Mouse (Mus musculus): ENCODE results near the gene Gpr107. TPM values are rescaled to one million over a fixed set of nuclear protein-coding genes. Genes with fewer than 3 reads are reported as not detected.

Gene Gpr107
- polyA plus RNA-seq, 1 experiment from 2014 or later, result 28.7 TPM

DNA sequence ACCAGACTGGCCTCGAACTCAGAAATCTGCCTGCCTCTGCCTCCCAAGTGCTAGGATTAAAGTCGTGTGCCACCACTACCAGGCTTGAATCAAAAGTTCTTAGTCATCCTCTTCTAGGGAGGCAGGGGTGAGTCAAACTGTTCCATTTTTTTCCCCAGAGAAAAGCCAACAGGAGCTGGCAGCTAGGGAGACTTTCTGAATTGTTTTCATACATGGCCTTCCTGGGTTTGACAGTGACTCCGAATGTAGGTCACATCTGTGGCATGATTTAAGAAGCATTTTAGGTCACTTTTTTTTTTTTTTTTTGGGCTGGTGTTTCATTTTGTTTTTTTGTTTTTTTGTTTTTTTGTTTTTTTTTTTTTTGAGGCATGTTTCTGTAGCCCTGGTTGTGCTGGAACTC is 33.9 kb upstream of the Gpr107 start:
- peaks cover 12% of the 10 kb centered on the region; the same call in 1 of the 2 replicates for H3K36me3 ChIP-seq (replicated peaks)
- H3K4me1 ChIP-seq, result peaks cover 29% of the 10 kb centered on the region
- WGBS, result 92% methylated on average over 3 of the region's 3 CpGs
- no peak overlapping the region for H3K4me3 ChIP-seq
- DNase-seq (ENCODE audit: low spot score), result no peak
- H3K27ac ChIP-seq (replicated peaks), result no peak overlapping the region
- H3K27me3 ChIP-seq (replicated peaks; ENCODE audit: low read depth, poor library complexity, severe bottlenecking), result no peaks in the 10 kb centered on the region
- H3K9me3 ChIP-seq, result peaks cover 6% of the 10 kb centered on the region; the same call in 1 of the 2 replicates

GRCm38 (mm10) chr2:31118639-31119380 is 33.3 kb upstream of the Gpr107 start:
- no peak overlapping the region for H3K27ac ChIP-seq (replicated peaks)
- DNase-seq (ENCODE audit: low spot score), result no peak

GRCm38 (mm10) chr2:31119795-31120194 is 32.3 kb upstream of the Gpr107 start:
- no peaks in the 10 kb centered on the region for H3K9me3 ChIP-seq
- no peak overlapping the region for H3K4me3 ChIP-seq
- H3K36me3 ChIP-seq (replicated peaks), result 0 out of 2 replicates have a peak, but pooled peaks cover 12% of the 10 kb centered on the region
- 78% methylated on average over 13 of the region's 13 CpGs for whole genome bisulfite sequencing
- no peak overlapping the region for H3K27ac ChIP-seq (replicated peaks)
- no peaks in the 10 kb centered on the region for H3K27me3 ChIP-seq (replicated peaks; ENCODE audit: low read depth, poor library complexity, severe bottlenecking)
- H3K4me1 ChIP-seq, result peaks cover 36% of the 10 kb centered on the region
- DNase-seq (ENCODE audit: low spot score), result no peak

More at GRCm38 (mm10) chr2:31118639-31119380, 33.3 kb upstream of the Gpr107 start:
- H3K36me3 ChIP-seq (replicated peaks), result peaks cover 12% of the 10 kb centered on the region; the same call in 1 of the 2 replicates
- peaks cover 5% of the 10 kb centered on the region; the same call in 1 of the 2 replicates for H3K9me3 ChIP-seq
- H3K27me3 ChIP-seq (replicated peaks; ENCODE audit: low read depth, poor library complexity, severe bottlenecking), result no peaks in the 10 kb centered on the region
- 92% methylated on average over 10 of the region's 10 CpGs for WGBS
- no peak overlapping the region for H3K4me3 ChIP-seq
- peaks cover 29% of the 10 kb centered on the region for H3K4me1 ChIP-seq

GRCm38 (mm10) chr2:31121131-31121693 is 30.9 kb upstream of the Gpr107 start:
- no peaks in the 10 kb centered on the region for H3K27me3 ChIP-seq (replicated peaks; ENCODE audit: low read depth, poor library complexity, severe bottlenecking)
- 0 out of 2 replicates have a peak, but pooled peaks cover 12% of the 10 kb centered on the region for H3K36me3 ChIP-seq (replicated peaks)
- no peak overlapping the region for H3K4me3 ChIP-seq
- no peak for DNase-seq (ENCODE audit: low spot score)
- no peaks in the 10 kb centered on the region for H3K9me3 ChIP-seq
- no peak overlapping the region for H3K27ac ChIP-seq (replicated peaks)
- 76% methylated on average over 7 of the region's 7 CpGs for WGBS
- peaks cover 24% of the 10 kb centered on the region for H3K4me1 ChIP-seq

DNA sequence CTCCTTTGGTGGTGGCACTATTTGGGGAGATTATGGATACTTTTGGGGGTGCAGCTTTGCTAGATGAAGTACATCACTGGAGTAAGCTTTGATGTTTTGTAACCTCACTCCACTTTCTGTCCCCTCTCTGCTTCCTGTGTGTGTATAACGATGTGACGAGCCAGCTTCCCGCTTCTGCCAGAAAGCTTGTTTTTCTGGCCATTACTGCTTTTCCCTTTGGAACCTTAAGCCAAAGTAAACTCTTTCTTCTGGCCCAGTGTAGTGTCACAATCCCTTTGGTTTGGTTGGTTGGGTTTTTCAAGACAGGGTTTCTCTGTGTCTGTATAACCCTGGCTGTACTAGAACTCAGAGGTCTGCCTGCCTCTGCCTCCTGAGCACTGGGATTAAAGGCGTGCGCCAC is 29.3 kb upstream of the Gpr107 start:
- no peak for DNase-seq (ENCODE audit: low spot score)
- H3K36me3 ChIP-seq (replicated peaks), result 0 out of 2 replicates have a peak, but pooled peaks cover 3% of the 10 kb centered on the region
- peaks cover 28% of the 10 kb centered on the region for H3K4me1 ChIP-seq
- H3K9me3 ChIP-seq, result no peaks in the 10 kb centered on the region
- H3K27ac ChIP-seq (replicated peaks), result no peak overlapping the region
- 95% methylated on average over 5 of the region's 5 CpGs for WGBS
- no peak overlapping the region for H3K4me3 ChIP-seq
- H3K27me3 ChIP-seq (replicated peaks; ENCODE audit: low read depth, poor library complexity, severe bottlenecking), result no peaks in the 10 kb centered on the region

GRCm38 (mm10) chr2:31123493-31123892 is 28.6 kb upstream of the Gpr107 start:
- H3K27me3 ChIP-seq (replicated peaks; ENCODE audit: low read depth, poor library complexity, severe bottlenecking), result no peaks in the 10 kb centered on the region
- H3K9me3 ChIP-seq, result no peaks in the 10 kb centered on the region
- H3K4me1 ChIP-seq, result peaks cover 30% of the 10 kb centered on the region
- 87% methylated on average over 5 of the region's 5 CpGs for WGBS
- H3K4me3 ChIP-seq, result no peak overlapping the region
- 0 out of 2 replicates have a peak, but pooled peaks cover 3% of the 10 kb centered on the region for H3K36me3 ChIP-seq (replicated peaks)
- no peak for DNase-seq (ENCODE audit: low spot score)
- no peak overlapping the region for H3K27ac ChIP-seq (replicated peaks)

DNA sequence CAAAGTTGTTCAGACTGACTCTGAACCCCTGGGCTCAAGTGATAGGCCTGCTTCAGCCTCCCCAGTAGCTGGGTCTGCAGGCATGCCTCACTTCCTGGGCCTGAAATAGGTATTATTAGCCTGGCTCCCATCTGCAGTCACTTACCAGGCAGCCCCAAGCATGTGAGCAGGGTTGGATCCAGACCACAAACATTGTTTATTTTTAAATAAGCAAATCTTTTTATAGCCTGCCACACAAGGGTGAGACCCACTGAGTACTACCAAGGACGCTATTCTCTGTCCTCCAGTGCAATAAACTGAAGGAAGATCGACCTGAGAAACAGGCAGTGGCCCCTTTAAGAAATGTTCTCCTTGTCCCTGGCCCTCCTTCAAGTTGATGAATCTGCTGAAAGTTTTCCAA is 27.4 kb upstream of the Gpr107 start:
- peaks cover 29% of the 10 kb centered on the region for H3K4me1 ChIP-seq
- no peak overlapping the region for H3K4me3 ChIP-seq
- WGBS, result 83% methylated on average over 2 of the region's 2 CpGs
- DNase-seq (ENCODE audit: low spot score), result no peak
- H3K36me3 ChIP-seq (replicated peaks), result 0 out of 2 replicates have a peak, but pooled peaks cover 3% of the 10 kb centered on the region
- no peaks in the 10 kb centered on the region for H3K27me3 ChIP-seq (replicated peaks; ENCODE audit: low read depth, poor library complexity, severe bottlenecking)
- no peak overlapping the region for H3K27ac ChIP-seq (replicated peaks)
- no peaks in the 10 kb centered on the region for H3K9me3 ChIP-seq

DNA sequence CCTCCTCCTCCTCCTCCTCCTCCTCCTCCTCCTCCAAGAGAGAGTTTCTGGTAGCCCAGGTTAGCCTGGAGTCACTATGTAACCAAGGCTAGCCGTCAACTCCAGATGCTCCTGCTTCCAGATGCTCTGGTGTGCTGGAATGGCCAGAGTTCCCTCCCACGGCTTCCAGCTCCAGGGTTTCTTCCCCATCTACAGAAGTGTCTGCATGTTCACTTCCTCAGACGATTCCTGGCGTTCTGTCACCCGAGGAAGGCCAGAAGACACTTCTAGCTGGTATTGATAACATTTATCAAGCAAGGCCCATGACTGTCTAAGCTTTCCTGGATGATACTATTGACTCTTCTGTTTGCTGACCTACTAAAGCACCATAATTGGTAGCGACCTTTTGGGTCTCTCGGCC is 27.0 kb upstream of the Gpr107 start:
- Histone ChIP-seq H3K27ac (replicated peaks) (no peak overlapping the region), H3K4me3 (no peak overlapping the region), H3K9me3 (no peaks in the 10 kb centered on the region), H3K27me3 (replicated peaks; ENCODE audit: low read depth, poor library complexity, severe bottlenecking) (no peaks in the 10 kb centered on the region), H3K4me1 (peaks cover 31% of the 10 kb centered on the region), H3K36me3 (replicated peaks) (0 out of 2 replicates have a peak, but pooled peaks cover 3% of the 10 kb centered on the region)
- 85% methylated on average over 7 of the region's 7 CpGs for WGBS
- no peak for DNase-seq (ENCODE audit: low spot score)

GRCm38 (mm10) chr2:31126048-31126447 is 26.1 kb upstream of the Gpr107 start:
- H3K27ac ChIP-seq (replicated peaks), result no peak overlapping the region
- peaks cover 37% of the 10 kb centered on the region for H3K4me1 ChIP-seq
- no peak overlapping the region for H3K4me3 ChIP-seq
- 93% methylated on average over 9 of the region's 9 CpGs for WGBS
- no peak for DNase-seq (ENCODE audit: low spot score)
- no peaks in the 10 kb centered on the region for H3K27me3 ChIP-seq (replicated peaks; ENCODE audit: low read depth, poor library complexity, severe bottlenecking)
- 0 out of 2 replicates have a peak, but pooled peaks cover 3% of the 10 kb centered on the region for H3K36me3 ChIP-seq (replicated peaks)
- no peaks in the 10 kb centered on the region for H3K9me3 ChIP-seq

GRCm38 (mm10) chr2:31127219-31127618 is 24.9 kb upstream of the Gpr107 start:
- 76% methylated on average over 7 of the region's 7 CpGs for WGBS
- no peak for DNase-seq (ENCODE audit: low spot score)
- H3K27ac ChIP-seq (replicated peaks), result no peak overlapping the region

GRCm38 (mm10) chr2:31127899-31128298 is 24.2 kb upstream of the Gpr107 start:
- Histone ChIP-seq H3K27me3 (replicated peaks; ENCODE audit: low read depth, poor library complexity, severe bottlenecking) (no peaks in the 10 kb centered on the region), H3K4me1 (peaks cover 44% of the 10 kb centered on the region), H3K27ac (replicated peaks) (no peak overlapping the region), H3K36me3 (replicated peaks) (0 out of 2 replicates have a peak, but pooled peaks cover 3% of the 10 kb centered on the region), H3K4me3 (no peak overlapping the region), H3K9me3 (no peaks in the 10 kb centered on the region)
- WGBS, result 75% methylated on average over 4 of the region's 4 CpGs
- no peak for DNase-seq (ENCODE audit: low spot score)

More at GRCm38 (mm10) chr2:31127219-31127618, 24.9 kb upstream of the Gpr107 start:
- Histone ChIP-seq H3K27me3 (replicated peaks; ENCODE audit: low read depth, poor library complexity, severe bottlenecking) (no peaks in the 10 kb centered on the region), H3K9me3 (no peaks in the 10 kb centered on the region), H3K4me3 (no peak overlapping the region), H3K36me3 (replicated peaks) (0 out of 2 replicates have a peak, but pooled peaks cover 3% of the 10 kb centered on the region), H3K4me1 (peaks cover 37% of the 10 kb centered on the region)

- Histone ChIP-seq H3K4me3 (no peak overlapping the region), H3K27ac (replicated peaks) (peak overlapping the region; percentile 48), H3K9me3 (no peaks in the 10 kb centered on the region), H3K27me3 (replicated peaks; ENCODE audit: low read depth, poor library complexity, severe bottlenecking) (no peaks in the 10 kb centered on the region), H3K36me3 (replicated peaks) (no peaks in the 10 kb centered on the region), H3K4me1 (peaks cover 38% of the 10 kb centered on the region)
- 87% methylated on average over 14 of the region's 14 CpGs for WGBS
- no peak for DNase-seq (ENCODE audit: low spot score)
Measured at GRCm38 (mm10) chr2:31129742-31130518, 22.2 kb upstream of the Gpr107 start.
